Mouse (Mus musculus): ENCODE results near the gene Mrpl51. TPM values are rescaled to one million over a fixed set of nuclear protein-coding genes. Genes with fewer than 3 reads are reported as not detected.

Gene Mrpl51
- total RNA-seq (2021), result 10 to 100 TPM; 63.3 to 66.1 TPM

DNA sequence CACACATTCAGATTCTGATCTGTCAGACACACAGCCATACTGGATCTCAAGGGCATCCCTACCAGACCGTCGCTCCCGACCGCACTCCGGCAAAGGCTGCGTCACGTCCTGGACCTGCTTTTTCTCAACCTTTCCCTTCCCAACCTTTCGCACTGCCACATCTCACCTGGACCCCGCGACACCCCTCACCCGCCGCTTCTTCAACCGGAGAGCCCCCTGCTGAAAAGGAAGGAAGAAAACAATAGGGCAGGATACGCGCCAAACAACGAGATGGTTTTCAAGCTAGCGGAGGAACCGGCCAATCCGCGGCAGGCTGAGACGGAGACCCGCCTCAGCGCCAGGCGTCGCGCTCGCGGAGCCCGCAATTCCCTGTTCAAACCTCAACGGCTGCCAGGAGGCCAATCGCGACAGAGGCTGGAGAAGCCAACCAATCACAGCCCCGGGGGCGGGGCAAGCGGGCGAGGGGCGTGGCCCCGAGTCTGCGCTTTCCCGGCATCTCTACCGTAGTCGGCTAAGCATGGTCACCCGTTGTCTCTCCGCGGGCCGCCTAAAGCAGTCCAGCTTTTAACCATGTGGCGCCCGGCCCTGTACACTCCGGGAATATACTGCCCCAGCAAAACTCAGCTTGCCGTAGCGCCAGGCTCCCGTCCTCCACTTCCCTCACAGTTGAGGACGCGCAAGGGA is at the start of gene Mrpl51, which contains the start of gene Ncapd2:
TSS of gene Mrpl51 (plus strand) at position 470 of the 684 bp plus-strand sequence.
TSS of gene Ncapd2 (minus strand) at position 370 of the 684 bp plus-strand sequence.
- intact Hi-C loops (cut with DNase I), result no loop called here
- peak; percentile 96 for DNase-seq (ENCODE audit: low spot score in 2 of 2)

DNA sequence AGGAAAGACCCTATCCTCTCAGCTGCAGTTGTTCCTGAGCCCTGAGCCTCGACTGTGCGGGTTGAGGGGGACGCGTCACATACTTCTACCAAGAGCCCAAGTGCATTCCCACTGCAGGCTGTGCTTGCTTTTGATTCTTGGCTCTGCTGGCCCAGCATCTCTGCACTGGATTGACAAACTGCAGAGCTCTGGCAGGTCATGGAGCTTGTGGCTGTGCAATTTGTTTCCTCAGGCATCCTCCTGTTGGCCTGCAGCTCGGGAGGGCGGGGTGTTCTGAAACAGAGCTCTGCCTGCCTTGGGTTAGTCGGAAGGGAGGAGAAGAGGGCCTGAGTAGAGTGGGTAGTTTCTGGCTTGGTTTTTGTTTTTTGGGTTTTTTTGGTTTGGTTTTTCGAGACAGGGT is 49.2 kb upstream of the Mrpl51 start:
- intact Hi-C loops (cut with DNase I), result no loop called here
- no peak for DNase-seq (ENCODE audit: low spot score in 2 of 2)

DNA sequence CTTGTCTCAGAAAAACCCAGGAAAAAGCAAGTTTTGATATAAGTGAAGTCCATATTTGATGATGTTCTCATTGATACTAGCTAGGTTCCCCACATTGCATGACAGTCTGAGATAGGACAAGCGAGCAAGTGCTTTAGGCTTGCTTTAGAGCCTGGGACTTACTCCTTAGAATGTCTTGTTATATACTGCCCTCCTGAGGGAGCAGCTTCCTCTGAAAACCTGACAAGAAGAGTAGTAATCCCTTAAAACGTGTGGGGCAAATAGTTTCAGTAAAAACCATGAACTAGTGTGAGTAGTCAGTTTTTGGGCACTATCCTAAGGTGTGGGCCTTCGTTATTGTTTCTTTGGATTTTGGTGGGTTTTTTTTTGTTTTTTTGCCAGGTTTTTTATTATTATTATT is 48.5 kb upstream of the Mrpl51 start:
- intact Hi-C loops (cut with DNase I), result no loop called here

DNA sequence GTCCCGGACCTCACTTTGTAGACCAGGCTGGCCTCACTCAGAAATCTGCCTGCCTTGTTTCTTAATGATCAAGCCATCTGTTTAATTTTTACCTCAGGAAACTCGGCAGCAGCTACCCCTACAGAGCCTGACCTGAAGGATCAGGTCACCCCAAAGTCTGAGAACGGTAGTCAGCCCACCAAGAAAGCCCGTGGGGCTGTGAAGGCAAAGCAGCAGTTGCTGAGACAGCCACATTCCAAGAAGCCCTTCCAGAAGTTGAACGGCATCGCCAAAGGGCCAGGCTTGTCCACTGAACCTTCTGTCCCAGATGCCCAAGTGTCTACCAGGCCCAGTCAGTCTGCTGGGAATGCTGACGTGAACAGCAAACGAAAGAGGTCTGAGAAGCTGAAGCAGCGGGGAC is 47.7 kb upstream of the Mrpl51 start:
- intact Hi-C loops (cut with DNase I), result no loop called here
- DNase-seq (ENCODE audit: low spot score in 2 of 2), result no peak

More for the DNA sequence above, 48.5 kb upstream of the Mrpl51 start:
- DNase-seq (ENCODE audit: low spot score in 2 of 2), result no peak

DNA sequence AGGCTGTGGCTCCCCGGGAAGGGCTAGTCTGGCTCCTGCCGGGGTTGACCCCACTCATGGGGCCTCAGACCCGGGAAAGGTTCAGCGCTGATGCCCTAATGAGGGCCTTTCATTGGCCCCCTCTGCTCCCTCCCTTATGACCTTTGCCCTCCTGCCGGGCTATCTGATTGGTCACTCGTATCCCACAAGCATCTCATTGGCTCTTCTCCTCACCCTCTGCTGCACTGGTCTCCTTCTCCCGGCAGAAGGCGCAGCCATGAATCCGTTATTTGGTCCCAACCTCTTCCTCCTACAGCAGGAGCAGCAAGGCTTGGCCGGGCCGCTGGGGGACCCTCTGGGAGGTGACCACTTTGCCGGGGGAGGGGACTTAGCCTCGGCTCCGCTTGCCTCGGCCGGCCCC is 46.6 kb upstream of the Mrpl51 start, which contains the start of gene Iffo1:
TSS of gene Iffo1 (plus strand) at position 241 of the 400 bp plus-strand sequence.
- DNase-seq (ENCODE audit: low spot score in 2 of 2), result peak; percentile 91
- intact Hi-C loops (cut with DNase I), result loop anchor here (1.0 to 5.0 kb wide), 2 partner anchors 20 to 127 kb away; no protein-coding TSS in a partner anchor

DNA sequence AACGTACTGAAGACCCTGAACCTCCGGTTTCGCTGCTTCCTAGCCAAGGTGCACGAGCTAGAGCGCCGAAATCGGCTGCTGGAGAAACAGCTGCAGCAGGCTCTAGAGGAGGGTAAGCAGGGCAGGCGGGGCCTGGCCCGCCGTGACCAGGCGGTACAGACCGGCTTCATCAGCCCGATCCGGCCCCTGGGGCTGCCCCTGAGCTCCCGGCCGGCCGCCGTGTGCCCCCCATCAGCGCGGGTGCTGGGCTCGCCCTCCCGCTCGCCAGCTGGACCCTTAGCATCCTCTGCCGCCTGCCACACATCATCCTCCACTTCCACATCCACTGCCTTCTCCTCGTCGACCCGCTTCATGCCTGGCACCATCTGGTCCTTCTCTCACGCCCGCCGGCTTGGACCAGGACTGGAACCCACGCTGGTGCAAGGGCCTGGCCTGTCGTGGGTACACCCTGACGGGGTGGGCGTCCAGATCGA is 46.1 kb upstream of the Mrpl51 start:
- DNase-seq (ENCODE audit: low spot score in 2 of 2), result peak in 1 of 2 experiments; percentile 54
- intact Hi-C loops (cut with DNase I), result loop anchor here (1.0 to 5.0 kb wide), 2 partner anchors 20 to 127 kb away; no protein-coding TSS in a partner anchor

DNA sequence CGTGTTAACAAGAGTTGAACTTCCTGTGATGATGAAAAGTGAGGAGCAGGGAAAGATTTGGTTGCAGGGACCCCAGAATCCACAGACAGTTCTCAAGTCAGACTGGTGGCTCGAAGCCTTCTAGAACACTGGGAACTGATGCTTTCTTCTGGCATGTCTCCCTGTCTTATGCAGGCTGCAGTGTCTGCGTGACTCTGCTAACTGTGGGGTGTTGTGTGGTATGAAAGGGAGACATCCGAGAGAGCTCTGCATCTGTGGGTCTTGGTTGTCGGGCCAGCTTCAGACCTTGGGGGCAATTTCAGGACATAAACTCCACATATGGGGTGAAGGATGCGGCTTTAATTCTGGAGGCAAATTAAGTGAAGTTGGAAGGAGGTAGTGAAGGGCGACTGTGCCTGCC is 45.5 kb upstream of the Mrpl51 start:
- peak in 1 of 2 experiments; percentile 47 for DNase-seq (ENCODE audit: low spot score in 2 of 2)
- intact Hi-C loops (cut with DNase I), result loop anchor here (2.0 to 5.0 kb wide), 2 partner anchors 13 to 126 kb away; no protein-coding TSS in a partner anchor

DNA sequence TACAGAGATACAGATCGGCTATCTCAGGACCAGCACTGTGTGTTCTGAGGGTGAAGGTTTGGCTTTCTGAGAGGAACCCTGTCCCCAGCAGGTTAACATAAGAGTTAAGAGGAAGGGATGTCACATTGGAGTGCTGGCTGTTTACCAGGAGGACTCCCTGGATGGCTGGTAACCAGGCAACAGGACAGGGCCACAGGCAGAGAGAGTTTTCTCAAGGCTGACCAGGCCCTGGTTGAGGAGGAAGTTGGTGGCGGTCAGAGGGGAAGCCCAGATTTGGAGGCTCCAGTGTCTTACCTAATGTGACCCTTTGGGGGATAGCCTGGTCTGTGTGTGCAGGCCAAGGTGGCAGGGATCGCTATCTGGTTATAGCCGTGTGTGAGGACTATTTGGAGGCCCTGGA is 44.8 kb upstream of the Mrpl51 start:
- DNase-seq (ENCODE audit: low spot score in 2 of 2), result no peak
- intact Hi-C loops (cut with DNase I), result loop anchor here (2.0 to 5.0 kb wide), 2 partner anchors 14 to 126 kb away; no protein-coding TSS in a partner anchor

DNA sequence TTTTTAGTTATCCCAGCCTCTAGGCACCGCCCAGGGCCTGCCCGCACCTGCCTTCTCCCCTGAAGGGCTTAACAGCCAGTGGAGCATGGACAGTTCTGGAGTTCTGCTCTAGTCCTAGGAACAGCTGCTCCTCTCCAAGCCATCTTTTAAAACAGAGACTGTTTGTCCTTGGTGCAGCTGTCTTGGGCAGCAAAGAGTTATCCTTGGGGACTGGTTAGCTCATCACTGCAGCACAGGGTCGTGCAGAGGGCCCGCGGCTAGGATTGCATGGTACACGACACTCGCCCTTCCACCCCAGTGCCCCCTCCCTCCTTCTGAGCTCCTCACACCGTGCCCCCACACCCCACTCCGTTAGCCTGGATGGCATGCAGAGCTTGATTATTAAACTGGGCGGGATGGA is 44.3 kb upstream of the Mrpl51 start:
- intact Hi-C loops (cut with DNase I), result loop anchor here (2.0 to 5.0 kb wide), 2 partner anchors 15 to 125 kb away; no protein-coding TSS in a partner anchor
- peak in 1 of 2 experiments; percentile 32 for DNase-seq (ENCODE audit: low spot score in 2 of 2)

DNA sequence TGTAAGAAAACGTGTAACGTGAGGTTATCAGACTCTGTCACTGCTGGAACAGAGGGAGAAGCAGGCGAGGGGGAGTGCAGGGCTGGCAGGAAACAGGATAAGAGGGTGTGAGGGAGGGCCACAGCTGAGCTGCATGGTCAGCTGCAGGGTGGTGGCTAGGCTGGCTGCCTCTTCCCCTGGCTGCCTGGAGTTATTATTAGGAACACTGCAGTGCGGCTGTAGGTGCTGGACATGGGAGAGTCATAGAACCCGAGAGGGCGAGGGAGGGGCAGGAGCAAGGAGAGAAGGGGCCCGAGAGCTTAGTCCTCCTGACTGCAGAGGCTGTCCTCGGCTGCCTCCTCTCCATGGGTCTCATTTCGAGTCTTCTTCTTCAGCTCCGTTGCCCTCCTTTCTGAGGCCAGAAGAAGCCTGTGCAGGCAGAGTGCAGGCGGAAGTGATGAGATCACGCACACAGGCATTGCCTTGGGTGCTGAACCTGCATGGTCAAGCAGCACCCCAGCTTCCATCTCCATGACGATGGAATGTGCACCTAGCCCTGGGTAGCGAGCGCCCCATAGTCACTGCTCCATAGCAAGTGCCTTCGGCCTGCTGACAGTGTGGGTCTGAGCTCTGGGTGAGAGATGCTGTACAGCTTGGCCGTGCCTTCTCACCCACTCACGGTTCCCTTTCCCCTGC is 43.2 kb upstream of the Mrpl51 start:
- DNase-seq (ENCODE audit: low spot score in 2 of 2), result peak; percentile 61
- intact Hi-C loops (cut with DNase I), result loop anchor here (5.0 kb wide), 1 partner anchor 124 kb away; no protein-coding TSS in a partner anchor

DNA sequence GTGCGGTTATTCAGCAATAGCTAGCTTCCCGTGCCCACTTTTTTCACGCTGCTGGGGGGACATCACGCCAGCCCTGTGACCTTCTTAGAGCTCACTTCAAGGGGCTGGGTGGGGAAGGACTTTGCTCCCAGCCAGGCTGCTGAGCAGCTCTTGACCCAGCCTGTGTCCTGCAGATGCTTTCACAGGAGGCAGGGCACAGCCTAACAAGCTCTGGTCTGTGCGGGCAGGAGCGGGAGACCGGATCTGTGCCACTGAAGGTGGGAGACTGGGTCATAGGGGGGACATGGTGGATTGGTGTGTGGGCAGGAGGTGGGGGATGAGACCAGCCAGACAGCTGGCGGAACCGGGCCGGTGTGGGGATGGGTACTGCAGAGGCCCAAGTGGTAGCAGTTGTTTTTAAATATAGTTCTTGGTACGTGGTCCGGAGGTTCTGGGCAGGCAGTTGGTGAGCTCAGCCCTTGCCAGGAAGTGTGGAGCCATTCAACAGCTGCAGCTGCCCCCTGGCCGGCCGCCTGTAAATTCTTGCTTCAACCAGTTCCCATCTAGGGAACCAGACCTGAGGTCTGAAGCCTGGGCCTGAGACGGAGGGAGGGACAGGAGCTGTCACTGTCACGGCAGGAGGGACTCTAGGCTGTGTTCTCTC is 42.6 kb upstream of the Mrpl51 start:
- peak; percentile 66 for DNase-seq (ENCODE audit: low spot score in 2 of 2)
- intact Hi-C loops (cut with DNase I), result loop anchor here (5.0 kb wide), 1 partner anchor 123 kb away; no protein-coding TSS in a partner anchor

DNA sequence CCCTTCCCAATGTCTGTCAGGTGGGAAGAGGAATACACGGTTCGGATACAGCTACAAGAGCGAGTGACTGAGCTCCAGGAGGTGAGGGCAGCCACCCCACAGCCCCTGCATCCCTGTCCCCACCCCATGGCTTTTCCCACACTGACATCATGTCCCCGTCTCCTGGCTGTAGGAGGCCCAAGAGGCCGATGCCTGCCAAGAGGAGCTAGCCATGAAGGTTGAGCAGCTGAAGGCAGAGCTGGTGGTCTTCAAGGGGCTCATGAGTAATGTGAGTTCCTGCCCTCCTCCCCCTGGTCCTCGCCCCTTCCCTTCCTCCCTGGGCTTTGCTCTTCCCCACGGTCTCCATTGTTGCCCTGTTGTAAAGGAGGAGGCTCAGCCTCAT is 42.0 kb upstream of the Mrpl51 start:
- intact Hi-C loops (cut with DNase I), result loop anchor here (5.0 kb wide), 1 partner anchor 123 kb away; no protein-coding TSS in a partner anchor
- DNase-seq (ENCODE audit: low spot score in 2 of 2), result no peak

DNA sequence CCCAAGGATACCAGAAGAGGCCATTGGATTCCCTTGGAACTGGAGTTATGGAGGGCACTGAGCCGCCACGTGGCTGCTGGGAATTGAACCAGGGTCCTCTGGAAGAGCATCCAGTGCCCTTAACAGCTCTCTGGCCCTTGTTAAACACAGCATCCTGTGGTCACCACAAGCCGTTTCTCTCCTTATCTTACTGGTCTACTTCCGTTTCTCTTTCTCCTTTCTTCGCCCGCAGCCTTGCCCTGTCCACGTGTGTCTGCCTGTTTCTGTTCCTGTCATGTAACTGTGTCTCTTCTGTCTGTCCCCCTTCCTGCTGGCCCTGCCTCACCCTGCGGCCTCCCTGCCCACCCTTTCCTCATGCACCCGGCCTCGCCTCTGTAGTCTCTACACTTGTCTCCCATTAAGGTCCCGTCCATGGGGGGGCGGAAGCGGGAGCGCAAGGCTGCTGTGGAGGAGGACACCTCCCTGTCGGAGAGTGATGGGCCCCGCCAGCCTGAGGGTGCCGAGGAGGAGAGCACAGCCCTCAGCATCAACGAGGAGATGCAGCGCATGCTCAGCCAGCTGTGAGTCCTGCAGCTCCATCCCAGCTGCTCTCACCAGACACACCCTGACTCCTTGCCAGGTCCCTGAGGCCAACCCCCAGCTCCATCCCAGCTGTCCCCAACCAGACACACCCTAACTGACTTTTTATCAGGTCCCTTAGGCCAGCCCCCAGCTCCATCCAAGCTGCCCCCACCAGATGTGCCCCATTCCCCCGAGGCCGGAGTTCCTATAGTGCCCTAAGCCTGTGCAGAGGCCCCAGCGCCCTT is 39.2 kb upstream of the Mrpl51 start:
- intact Hi-C loops (cut with DNase I), result no loop called here
- DNase-seq (ENCODE audit: low spot score in 2 of 2), result no peak

DNA sequence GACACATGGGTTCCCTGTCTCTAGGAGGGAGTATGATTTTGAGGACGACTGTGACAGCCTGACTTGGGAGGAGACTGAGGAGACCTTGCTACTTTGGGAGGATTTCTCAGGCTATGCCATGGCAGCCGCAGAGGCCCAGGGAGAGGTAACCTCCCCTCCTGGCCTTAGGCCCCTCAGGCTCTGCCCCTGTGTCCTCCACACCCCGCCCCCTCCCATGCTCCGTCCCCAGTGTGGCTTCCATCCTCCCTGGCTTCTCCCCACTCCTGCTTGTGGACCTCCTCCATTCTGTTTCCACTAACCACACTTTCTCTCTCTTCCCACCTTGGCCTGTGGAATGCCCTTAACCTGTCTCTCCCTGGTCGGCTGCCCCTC is 38.6 kb upstream of the Mrpl51 start:
- intact Hi-C loops (cut with DNase I), result no loop called here
- no peak for DNase-seq (ENCODE audit: low spot score in 2 of 2)

DNA sequence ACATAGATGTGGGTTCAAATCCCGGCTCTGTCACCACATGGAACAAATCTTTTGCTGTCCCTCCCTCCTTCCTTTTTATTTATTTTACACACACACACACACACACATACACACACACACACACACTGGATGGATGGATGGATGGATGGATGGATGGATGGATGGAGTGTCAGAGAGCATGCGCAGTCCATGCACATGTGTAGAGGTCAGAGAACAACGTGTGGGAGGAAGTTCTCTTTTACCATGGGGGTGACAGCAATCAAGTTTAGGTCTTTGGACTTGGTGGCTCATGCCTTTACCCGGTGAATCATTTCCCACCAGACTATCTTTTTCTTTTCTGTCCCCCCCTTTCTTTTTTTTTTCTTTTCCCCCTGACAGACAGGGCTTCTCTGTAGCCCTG is 37.9 kb upstream of the Mrpl51 start:
- intact Hi-C loops (cut with DNase I), result no loop called here

DNA sequence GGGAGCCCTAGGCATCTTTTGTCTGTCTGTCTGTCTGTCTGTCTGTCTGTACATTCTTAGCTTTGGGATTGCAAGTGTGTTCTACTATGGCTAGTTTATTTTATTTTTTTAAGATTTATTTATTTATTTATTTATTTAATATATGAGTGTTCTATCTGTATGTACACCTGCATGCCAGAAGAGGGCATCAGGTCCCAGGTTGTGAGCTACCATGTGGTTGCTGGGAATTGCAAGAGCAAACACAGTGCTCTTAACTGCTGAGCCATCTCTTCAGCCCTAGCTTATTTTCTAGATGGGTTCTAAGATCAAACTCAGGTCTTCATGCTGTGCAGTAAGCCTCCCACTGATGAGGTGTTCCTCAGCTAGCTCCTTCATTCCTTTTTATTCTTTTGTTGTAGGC is 37.1 kb upstream of the Mrpl51 start:
- intact Hi-C loops (cut with DNase I), result no loop called here
- no peak for DNase-seq (ENCODE audit: low spot score in 2 of 2)

More for the DNA sequence above, 37.9 kb upstream of the Mrpl51 start:
- DNase-seq (ENCODE audit: low spot score in 2 of 2), result no peak

DNA sequence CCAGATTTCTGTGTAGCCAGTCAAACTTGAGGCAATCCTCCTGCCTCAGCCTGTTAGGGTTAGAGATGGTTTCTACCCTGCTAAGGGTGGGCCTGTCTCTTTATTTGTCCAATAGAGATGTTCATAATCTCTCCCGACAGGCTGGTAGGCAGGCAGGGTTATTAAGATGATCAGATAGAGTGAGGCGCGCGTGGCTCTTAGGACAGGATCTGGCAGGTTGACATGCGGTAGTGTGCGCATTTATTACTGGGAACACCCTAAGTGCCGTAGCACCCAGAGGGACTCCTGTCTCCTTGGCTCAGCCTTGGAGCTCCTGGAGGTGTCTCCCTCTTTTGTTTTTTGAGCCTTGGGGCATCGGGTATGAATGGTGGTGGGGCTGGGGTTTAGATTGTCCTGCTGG is 36.3 kb upstream of the Mrpl51 start:
- DNase-seq (ENCODE audit: low spot score in 2 of 2), result no peak
- intact Hi-C loops (cut with DNase I), result no loop called here

DNA sequence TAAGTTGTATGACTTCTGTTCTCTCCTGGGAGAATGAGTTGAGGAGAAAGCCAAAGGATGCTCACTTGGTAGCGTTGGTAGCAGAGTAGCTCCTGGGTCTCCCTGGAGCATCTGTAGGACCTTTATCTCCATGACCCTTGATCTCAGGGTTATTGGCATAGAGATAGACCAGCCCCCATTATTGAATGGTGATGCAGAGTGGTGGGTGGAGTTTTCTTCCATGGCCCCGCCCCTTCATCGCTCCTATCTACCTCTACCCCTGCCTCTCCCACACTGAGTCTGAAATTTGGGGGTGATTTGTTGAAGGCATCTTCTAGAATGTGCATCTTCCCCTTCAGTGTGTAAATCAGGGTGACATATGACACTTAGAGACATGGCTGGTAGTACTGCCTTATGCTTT is 35.1 kb upstream of the Mrpl51 start:
- DNase-seq (ENCODE audit: low spot score in 2 of 2), result no peak
- intact Hi-C loops (cut with DNase I), result no loop called here

DNA sequence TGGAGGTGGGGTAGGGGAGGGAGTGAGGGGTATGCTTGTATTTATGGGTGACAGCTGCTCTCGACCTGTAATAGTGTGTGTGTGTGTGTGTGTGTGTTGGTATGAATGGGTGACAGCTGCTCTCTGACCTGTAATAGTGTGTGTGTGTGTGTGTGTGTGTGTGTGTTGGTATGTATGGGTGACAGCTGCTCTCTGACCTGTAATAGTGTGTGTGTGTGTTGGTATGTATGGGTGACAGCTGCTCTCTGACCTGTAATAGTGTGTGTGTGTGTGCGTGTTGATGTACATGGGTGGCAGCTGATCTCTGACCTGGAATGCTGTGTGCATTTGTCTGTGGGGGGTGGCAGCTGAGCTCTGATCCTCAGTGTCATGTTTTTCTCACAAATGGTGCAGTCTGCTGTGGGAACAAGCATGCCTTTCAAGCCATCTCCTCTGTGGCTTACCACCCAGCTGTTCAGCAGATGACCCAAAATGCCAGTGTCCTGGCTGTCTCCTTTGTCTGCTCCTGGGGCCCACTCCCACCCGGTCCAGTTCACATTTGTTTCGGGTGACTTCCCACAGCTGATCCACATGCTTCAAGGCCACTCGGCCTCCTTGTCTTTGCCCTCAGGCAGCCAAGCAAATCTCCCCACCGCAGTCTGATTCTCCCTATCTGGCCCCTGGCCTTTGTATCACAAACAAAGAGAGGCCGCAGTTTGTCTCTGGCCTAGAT is 34.5 kb upstream of the Mrpl51 start:
- DNase-seq (ENCODE audit: low spot score in 2 of 2), result no peak
- intact Hi-C loops (cut with DNase I), result no loop called here
